Mouse (Mus musculus): ENCODE measurements around the gene Usb1.
"Not testable (repeated sequence)": the region's sequence is repeated elsewhere in the genome, so short reads cannot be mapped to it uniquely, and the experiment has no call there.

The Usb1 gene

DNA sequence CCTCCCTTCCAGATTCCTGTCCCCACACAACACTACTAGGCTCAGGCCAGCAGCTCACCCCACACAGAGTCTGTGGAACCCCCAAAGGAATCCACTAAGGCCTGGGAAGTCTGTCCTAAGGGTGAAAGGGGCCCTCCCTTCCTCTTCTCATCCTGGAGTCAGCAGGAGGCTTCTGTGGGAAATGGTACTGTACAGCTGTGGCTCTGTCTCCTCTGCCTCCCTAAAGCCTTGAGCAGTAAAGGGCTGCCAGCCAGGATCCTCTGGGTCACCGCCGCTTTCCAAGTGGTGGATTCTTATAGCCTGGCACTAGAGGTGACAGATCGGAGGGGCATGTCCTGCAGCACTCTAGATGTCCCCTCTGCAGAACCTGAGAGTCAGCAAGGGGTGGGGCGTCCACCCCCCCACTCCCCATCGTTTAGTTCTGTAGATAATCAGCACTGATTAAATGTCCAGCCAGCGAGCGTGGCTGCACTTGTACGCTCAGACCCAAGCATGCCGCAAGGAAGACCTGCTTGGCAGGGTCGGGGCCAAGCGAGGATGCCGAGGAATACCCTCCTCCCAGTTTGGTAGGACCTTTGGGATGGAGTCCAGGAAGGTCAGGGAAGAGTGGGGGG lies 41.4 kb downstream of the Usb1 start:
- in situ Hi-C loops (cut with MboI, MseI), result no loop called here

GRCm38 (mm10) chr8:95374429-95374828 lies 42.3 kb downstream of the Usb1 start:
- in situ Hi-C loops (cut with MboI, MseI), result no loop called here

DNA sequence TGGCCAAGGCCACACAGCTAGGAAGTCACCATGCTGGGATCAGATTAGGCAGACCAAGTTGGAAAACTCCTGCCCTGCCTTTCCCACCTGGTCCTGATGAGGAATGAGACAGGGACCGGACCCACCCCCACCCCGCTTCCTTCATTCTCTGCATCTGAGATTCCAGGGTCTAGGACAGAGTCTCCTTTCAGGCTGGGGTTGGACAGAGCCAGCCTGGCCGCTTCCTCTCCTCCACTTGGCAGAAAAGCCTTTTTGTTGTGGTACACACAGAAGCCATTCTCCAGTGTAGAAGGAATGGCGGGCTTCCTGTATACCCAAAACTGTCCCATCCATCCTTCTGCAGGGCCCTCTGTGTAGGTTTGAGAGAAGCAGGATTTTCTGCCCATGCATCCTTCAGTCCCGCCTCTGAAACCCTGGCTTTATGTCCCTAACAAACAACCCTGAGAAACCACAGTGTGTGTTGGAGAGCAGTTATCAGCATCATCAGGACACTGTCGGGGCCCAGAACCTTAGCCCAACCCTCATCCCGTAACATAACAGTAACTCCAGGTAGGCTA lies 43.4 kb downstream of the Usb1 start:
- in situ Hi-C loops (cut with MboI, MseI), result no loop called here

GRCm38 (mm10) chr8:95376309-95376999 lies 44.4 kb downstream of the Usb1 start:
- in situ Hi-C loops (cut with MboI, MseI), result no loop called here

DNA sequence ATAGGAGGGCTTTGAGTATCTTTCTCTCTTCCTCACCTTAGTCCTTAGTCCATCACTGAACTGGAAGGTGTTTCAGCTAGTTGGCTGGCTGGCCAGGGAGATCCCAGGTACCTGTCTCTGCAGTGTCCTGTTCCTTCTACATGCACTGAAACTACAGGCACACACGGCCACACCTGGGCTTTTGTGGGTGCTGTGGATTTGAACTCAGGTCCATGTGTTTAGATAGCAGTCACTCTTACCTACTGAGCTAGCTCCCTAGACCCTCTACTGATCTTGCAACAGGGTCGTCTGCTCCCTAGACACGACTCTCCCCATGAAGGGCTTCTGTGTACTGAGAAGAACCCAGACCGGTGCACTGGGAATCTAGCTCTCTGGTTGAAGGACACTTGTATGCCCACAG lies 45.0 kb downstream of the Usb1 start:
- in situ Hi-C loops (cut with MboI, MseI), result no loop called here

DNA sequence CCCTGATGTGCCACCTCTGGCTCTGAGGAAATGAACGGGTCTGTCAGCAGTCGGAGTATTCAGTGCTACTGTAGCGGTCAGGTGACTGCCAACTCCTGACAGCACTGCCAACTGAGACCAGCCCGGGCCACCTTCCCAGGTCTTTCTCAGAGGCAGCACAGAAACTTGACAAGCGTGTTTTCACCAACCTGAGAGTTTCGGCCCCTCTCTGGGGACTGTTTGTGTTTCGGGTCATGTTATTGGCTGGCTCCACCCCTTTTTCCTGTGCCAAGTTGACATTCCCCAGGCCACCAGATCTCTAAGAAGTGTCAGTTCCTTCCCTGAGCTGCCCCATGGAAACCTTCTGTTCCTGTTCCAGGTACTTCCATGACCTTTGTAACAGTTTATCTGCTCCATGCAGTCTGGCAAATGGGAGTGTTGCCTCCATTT lies 45.8 kb downstream of the Usb1 start:
- in situ Hi-C loops (cut with MboI, MseI), result no loop called here

- in situ Hi-C loops (cut with MboI, MseI), result not testable (repeated sequence)
Measured at GRCm38 (mm10) chr8:95378928-95379327, 46.8 kb downstream of the Usb1 start.

DNA sequence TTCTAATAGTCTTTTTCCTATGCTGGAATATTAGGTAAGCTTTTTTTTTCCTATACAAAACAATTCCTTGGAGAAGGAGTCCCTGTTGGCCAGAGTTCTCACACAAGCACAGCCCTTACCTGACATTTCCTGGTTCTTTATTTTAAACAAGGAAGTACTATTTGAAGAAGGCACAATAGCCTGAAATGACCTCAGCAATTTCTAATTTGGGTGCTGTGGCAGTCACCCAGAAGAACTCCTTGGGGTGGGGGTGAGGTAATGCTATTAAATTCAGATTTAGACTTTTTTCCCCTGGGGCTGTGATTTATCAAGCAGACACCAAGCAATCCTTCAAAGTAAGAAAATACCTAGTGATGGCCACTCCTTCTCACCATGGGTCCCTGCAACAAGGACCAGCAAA lies 48.9 kb downstream of the Usb1 start:
- in situ Hi-C loops (cut with MboI, MseI), result no loop called here

DNA sequence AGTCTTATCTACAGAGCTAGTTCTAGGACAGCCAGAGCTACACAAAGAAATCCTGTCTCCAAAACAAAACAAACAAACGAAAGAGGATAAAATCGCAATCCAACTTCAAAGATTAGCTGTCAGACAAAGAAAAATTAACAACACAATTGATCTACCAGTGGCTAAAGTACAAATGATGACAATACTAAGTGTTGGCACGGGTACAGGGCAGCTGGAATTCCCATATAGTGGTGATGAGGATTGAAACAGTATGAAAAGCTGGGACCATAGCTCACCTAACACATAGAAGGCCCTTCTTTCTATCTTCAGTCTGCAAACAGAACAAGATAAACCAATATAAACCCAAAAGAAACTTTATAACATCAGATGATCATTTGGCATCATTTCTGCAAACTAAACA lies 49.5 kb downstream of the Usb1 start:
- in situ Hi-C loops (cut with MboI, MseI), result no loop called here

DNA sequence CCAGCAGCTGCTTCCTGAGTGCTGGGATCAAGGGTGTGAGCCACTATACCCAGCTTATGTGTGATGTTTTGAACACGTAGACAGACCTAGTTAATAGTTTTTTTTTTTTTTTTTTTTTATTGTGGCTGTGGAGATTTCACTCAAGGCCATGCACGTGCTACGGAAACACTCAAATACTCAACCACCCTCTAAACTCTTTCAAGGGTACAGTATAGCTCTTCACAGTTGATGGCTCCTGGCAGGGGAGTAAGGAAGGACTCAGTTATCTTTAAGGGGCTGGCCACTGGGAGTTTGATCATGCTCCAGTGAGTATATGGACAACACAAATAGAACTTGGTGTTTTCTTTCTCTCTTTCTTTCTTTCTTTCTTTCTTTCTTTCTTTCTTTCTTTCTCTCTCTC lies 52.4 kb downstream of the Usb1 start:
- in situ Hi-C loops (cut with MboI, MseI), result no loop called here

DNA sequence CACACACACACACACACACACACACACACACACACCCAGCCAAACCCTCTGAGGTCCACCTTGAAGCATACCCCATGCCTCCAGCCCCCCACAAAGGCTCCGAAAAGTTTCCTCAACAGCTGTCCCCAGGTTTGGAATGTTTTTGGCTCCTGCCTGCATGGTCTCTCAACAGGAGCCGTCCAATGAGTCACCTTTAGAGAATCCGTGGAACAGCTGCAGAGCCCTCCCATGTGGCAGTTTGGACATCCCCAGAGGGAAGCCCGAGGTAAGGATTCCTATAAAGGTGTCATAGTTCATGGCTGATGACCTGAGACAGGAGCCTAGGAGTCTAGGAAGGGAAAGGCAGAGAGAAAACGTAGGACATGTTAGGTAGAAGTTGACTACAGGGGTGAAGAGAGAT lies 54.0 kb downstream of the Usb1 start:
- in situ Hi-C loops (cut with MboI, MseI), result no loop called here

- in situ Hi-C loops (cut with MboI, MseI), result no loop called here
Measured at GRCm38 (mm10) chr8:95387221-95387620, 55.1 kb downstream of the Usb1 start.

DNA sequence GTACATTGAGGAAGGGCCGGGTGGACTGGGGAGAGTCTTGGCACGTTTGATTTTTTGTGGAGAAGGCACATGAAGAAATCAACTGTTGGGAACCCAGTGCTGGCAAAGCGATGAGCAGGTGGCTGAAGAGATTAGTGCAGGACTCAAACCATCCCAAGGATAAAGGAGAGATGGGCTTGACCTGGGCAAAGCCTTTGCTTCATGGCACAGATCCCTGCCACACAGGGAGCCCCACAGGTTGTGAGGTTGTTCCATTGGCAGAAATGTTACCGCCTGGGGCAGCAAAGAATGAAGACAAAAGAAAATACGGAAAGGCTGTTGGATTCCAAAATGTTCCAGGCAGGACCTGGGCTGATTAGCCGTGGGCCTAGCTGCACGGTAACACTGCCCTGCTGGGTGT lies 55.9 kb downstream of the Usb1 start:
- in situ Hi-C loops (cut with MboI, MseI), result no loop called here

DNA sequence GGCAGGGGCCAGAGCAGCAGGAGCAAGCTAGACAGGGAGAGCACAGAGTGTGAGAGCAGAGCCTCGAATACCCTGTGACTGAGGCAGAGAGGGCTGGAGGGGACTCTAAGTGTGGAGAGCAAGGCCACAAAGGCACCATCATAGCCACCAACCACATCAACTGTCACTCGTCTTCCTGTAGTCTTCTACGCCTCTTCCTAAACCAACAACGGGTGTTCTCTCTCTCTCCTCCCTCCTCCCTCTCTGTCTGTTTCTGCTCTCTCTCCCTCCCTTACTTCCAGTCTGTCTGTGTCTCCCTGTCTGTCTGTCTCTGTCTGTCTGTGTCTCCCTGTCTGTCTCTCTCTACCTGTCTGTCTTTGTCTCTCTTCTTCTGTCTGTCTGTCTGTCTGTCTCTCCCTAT lies 58.2 kb downstream of the Usb1 start:
- in situ Hi-C loops (cut with MboI, MseI), result no loop called here

DNA sequence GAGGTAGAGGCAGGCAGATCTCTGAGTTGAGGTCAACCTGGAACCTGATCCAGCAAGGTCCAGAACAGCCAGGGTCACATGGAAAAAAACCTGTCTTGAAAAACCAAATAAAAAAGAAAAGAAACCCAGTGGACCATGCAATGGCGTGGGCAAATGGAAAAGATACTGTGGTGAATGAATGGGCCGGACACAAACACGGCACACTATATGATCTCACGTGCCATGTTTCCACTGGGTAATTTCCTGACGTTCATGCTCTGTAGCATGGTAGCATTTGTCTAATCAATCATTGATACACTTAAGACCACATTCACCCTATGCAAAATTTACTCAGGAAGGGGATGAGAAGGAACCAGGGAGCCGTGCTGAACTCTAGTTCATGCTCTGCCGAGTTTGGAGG lies 59.0 kb downstream of the Usb1 start:
- in situ Hi-C loops (cut with MboI, MseI), result no loop called here

DNA sequence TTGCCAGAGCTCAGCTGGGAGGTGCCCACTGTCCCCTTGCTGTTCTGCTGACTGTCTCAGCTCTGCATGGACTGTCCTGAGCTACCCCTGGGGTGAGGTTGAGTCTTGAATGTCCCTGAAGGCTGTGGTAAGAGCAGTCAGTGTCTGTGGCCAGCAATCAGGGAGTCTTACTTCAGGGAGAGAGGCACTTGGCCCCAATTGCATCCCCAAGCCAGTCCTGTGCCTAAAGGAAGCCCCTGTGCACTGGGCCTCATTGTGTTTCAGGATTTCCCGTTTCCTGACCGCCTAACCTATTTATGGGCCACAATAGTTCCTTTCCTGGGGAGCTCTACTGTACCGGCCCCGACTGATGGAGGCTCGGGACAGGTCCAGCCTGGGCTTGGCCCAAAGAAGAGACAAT lies 60.5 kb downstream of the Usb1 start:
- in situ Hi-C loops (cut with MboI, MseI), result no loop called here

GRCm38 (mm10) chr8:95395186-95395918 lies 63.3 kb downstream of the Usb1 start:
- in situ Hi-C loops (cut with MboI, MseI), result no loop called here

- in situ Hi-C loops (cut with MboI, MseI), result no loop called here
Measured at GRCm38 (mm10) chr8:95396752-95397151, 64.7 kb downstream of the Usb1 start.
